Mouse (Mus musculus): ENCODE results near the gene Prss36. TPM values are rescaled to one million over a fixed set of nuclear protein-coding genes. Genes with fewer than 3 reads are reported as not detected.
"Not testable (repeated sequence)": the region's sequence is repeated elsewhere in the genome, so short reads cannot be mapped to it uniquely, and the experiment has no call there.

The Prss36 gene
- polyA plus RNA-seq, 1 experiment from 2014 or later = 11.0 TPM

GRCm38 (mm10) chr7:127907939-127908338 lies 38.6 kb downstream of the Prss36 start:
- ATAC-seq (replicated peaks; ENCODE audit: insufficient number of reproducible peaks, low FRiP score, low TSS enrichment, low read depth) = no peak
- no peak overlapping the region for H3K4me2 ChIP-seq (ENCODE audit: low read depth, low read length)
- H3K27ac ChIP-seq (replicated peaks; ENCODE audit: low read depth, low read length) = no peak overlapping the region
- no peak overlapping the region for H3K4me3 ChIP-seq (ENCODE audit: low read depth, low read length)
- no peaks in the 10 kb centered on the region for H3K9me3 ChIP-seq (replicated peaks; ENCODE audit: control insufficient read depth, low read length)
- no peaks in the 10 kb centered on the region for H3K4me1 ChIP-seq (ENCODE audit: control insufficient read depth, insufficient read depth, low read length)
- no peak overlapping the region for H3K9ac ChIP-seq (replicated peaks; ENCODE audit: low read length)
- H3K36me3 ChIP-seq (replicated peaks; ENCODE audit: control insufficient read depth, insufficient read depth, low read depth, low read length) = peaks cover 13% of the 10 kb centered on the region
- H3K27me3 ChIP-seq (ENCODE audit: control insufficient read depth, insufficient read depth, low read length) = no peaks in the 10 kb centered on the region
- 94% methylated on average over 12 of the region's 12 CpGs for WGBS
- no peak for DNase-seq (ENCODE audit: low spot score)

GRCm38 (mm10) chr7:127903971-127904796 lies 42.3 kb downstream of the Prss36 start, which contains the start of gene Bckdk:
Gene Bckdk, plus strand, starts transcription at chr7:127904082.
- H3K36me3 ChIP-seq (replicated peaks; ENCODE audit: control insufficient read depth, insufficient read depth, low read depth, low read length) = peaks cover 13% of the 10 kb centered on the region
- H3K9ac ChIP-seq (replicated peaks; ENCODE audit: low read length) = peak within 1 kb of the TSS; percentile 81
- H3K4me1 ChIP-seq (ENCODE audit: control insufficient read depth, insufficient read depth, low read length) = no peaks in the 10 kb centered on the region
- WGBS = 8% methylated on average over 38 of the region's 38 CpGs
- DNase-seq (ENCODE audit: low spot score) (peak; percentile 89), ATAC-seq (replicated peaks; ENCODE audit: insufficient number of reproducible peaks, low FRiP score, low TSS enrichment, low read depth) (peak; percentile 86)
- peak within 1 kb of the TSS; percentile 81 for H3K4me2 ChIP-seq (ENCODE audit: low read depth, low read length)
- H3K27me3 ChIP-seq (ENCODE audit: control insufficient read depth, insufficient read depth, low read length) = no peaks in the 10 kb centered on the region
- H3K9me3 ChIP-seq (replicated peaks; ENCODE audit: control insufficient read depth, low read length) = no peaks in the 10 kb centered on the region
- peak within 1 kb of the TSS; percentile 59 for H3K4me3 ChIP-seq (ENCODE audit: low read depth, low read length)
- peak within 1 kb of the TSS; percentile 31 for H3K27ac ChIP-seq (replicated peaks; ENCODE audit: low read depth, low read length)

DNA sequence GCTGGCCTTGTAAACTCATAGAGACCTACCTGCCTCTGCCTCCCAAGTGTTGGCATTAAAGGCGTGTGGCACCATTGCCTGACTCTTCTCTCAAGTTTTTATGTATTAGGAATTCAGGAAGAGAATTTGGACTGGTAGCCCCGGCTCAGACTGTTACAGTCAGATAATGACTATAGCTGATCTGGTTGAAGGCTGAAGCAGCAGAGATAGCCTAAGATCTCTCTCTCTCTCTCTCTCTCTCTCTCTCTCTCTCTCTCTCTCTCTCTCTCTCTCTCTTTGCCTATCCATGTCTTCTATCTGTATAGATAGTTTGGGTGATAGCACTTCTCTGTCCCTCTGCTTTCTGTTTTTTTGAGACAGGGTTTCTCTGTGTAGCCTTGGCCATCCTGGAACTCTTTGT lies 44.8 kb downstream of the Prss36 start:
- no peak for ATAC-seq (replicated peaks; ENCODE audit: insufficient number of reproducible peaks, low FRiP score, low TSS enrichment, low read depth)
- Histone ChIP-seq H3K4me3 (ENCODE audit: low read depth, low read length) (no peak overlapping the region), H3K36me3 (replicated peaks; ENCODE audit: control insufficient read depth, insufficient read depth, low read depth, low read length) (no peaks in the 10 kb centered on the region; the same call in 1 of the 2 replicates), H3K4me2 (ENCODE audit: low read depth, low read length) (no peak overlapping the region), H3K4me1 (ENCODE audit: control insufficient read depth, insufficient read depth, low read length) (no peaks in the 10 kb centered on the region), H3K27me3 (ENCODE audit: control insufficient read depth, insufficient read depth, low read length) (no peaks in the 10 kb centered on the region), H3K9ac (replicated peaks; ENCODE audit: low read length) (no peak overlapping the region), H3K27ac (replicated peaks; ENCODE audit: low read depth, low read length) (no peak overlapping the region), H3K9me3 (replicated peaks; ENCODE audit: control insufficient read depth, low read length) (no peaks in the 10 kb centered on the region)
- WGBS = 78% methylated on average over 2 of the region's 2 CpGs
- DNase-seq (ENCODE audit: low spot score) = no peak

- no peak for ATAC-seq (replicated peaks; ENCODE audit: insufficient number of reproducible peaks, low FRiP score, low TSS enrichment, low read depth)
- Histone ChIP-seq H3K9me3 (replicated peaks; ENCODE audit: control insufficient read depth, low read length) (no peaks in the 10 kb centered on the region), H3K9ac (replicated peaks; ENCODE audit: low read length) (no peak overlapping the region), H3K27me3 (ENCODE audit: control insufficient read depth, insufficient read depth, low read length) (no peaks in the 10 kb centered on the region), H3K4me1 (ENCODE audit: control insufficient read depth, insufficient read depth, low read length) (no peaks in the 10 kb centered on the region), H3K4me2 (ENCODE audit: low read depth, low read length) (no peak overlapping the region), H3K36me3 (replicated peaks; ENCODE audit: control insufficient read depth, insufficient read depth, low read depth, low read length) (no peaks in the 10 kb centered on the region), H3K4me3 (ENCODE audit: low read depth, low read length) (no peak overlapping the region), H3K27ac (replicated peaks; ENCODE audit: low read depth, low read length) (no peak overlapping the region)
- 49% methylated on average over 7 of the region's 7 CpGs for WGBS
- DNase-seq (ENCODE audit: low spot score) = no peak
These were observed 46.5 kb downstream of the Prss36 start for GRCm38 (mm10) chr7:127899997-127900396.

GRCm38 (mm10) chr7:127898179-127898956 lies 48.2 kb downstream of the Prss36 start:
- DNase-seq (ENCODE audit: low spot score) (no peak), ATAC-seq (replicated peaks; ENCODE audit: insufficient number of reproducible peaks, low FRiP score, low TSS enrichment, low read depth) (no peak)
- H3K4me1 ChIP-seq (ENCODE audit: control insufficient read depth, insufficient read depth, low read length) = no peaks in the 10 kb centered on the region
- no peaks in the 10 kb centered on the region for H3K36me3 ChIP-seq (replicated peaks; ENCODE audit: control insufficient read depth, insufficient read depth, low read depth, low read length)
- 40% methylated on average over 10 of the region's 10 CpGs for WGBS
- no peak overlapping the region for H3K4me3 ChIP-seq (ENCODE audit: low read depth, low read length)
- no peak overlapping the region for H3K9ac ChIP-seq (replicated peaks; ENCODE audit: low read length)
- no peak overlapping the region for H3K27ac ChIP-seq (replicated peaks; ENCODE audit: low read depth, low read length)
- no peaks in the 10 kb centered on the region for H3K9me3 ChIP-seq (replicated peaks; ENCODE audit: control insufficient read depth, low read length)
- H3K4me2 ChIP-seq (ENCODE audit: low read depth, low read length) = no peak overlapping the region
- no peaks in the 10 kb centered on the region for H3K27me3 ChIP-seq (ENCODE audit: control insufficient read depth, insufficient read depth, low read length)

GRCm38 (mm10) chr7:127897542-127897941 lies 49.0 kb downstream of the Prss36 start:
- H3K4me1 ChIP-seq (ENCODE audit: control insufficient read depth, insufficient read depth, low read length) = no peaks in the 10 kb centered on the region
- H3K9ac ChIP-seq (replicated peaks; ENCODE audit: low read length) = no peak overlapping the region
- no peak overlapping the region for H3K4me2 ChIP-seq (ENCODE audit: low read depth, low read length)
- no peaks in the 10 kb centered on the region for H3K36me3 ChIP-seq (replicated peaks; ENCODE audit: control insufficient read depth, insufficient read depth, low read depth, low read length)
- H3K27me3 ChIP-seq (ENCODE audit: control insufficient read depth, insufficient read depth, low read length) = no peaks in the 10 kb centered on the region
- no peak overlapping the region for H3K27ac ChIP-seq (replicated peaks; ENCODE audit: low read depth, low read length)
- no peaks in the 10 kb centered on the region for H3K9me3 ChIP-seq (replicated peaks; ENCODE audit: control insufficient read depth, low read length)
- H3K4me3 ChIP-seq (ENCODE audit: low read depth, low read length) = no peak overlapping the region
- DNase-seq (ENCODE audit: low spot score) (no peak), ATAC-seq (replicated peaks; ENCODE audit: insufficient number of reproducible peaks, low FRiP score, low TSS enrichment, low read depth) (no peak)
- WGBS = 89% methylated on average over 7 of the region's 7 CpGs

DNA sequence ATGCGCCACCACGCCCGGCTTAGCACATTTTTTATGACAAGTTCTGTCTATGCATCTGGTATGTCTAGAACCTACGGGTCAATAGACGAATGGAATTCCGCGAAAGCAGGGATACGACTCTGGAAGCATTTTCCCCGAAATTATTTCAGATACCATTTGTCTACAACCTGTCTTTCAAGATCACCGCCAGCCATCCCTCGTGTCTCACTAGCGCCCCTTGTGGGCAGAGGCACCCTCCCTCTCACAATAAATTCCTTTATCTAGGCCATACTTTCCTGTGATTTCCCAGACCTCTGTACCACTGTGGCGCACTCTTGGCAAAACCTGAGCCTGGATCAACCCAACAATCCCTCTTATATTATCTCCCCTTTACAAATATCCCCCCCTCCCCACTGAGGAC lies 50.1 kb downstream of the Prss36 start:
- no peaks in the 10 kb centered on the region for H3K4me1 ChIP-seq (ENCODE audit: control insufficient read depth, insufficient read depth, low read length)
- H3K9me3 ChIP-seq (replicated peaks; ENCODE audit: control insufficient read depth, low read length) = no peaks in the 10 kb centered on the region
- H3K4me2 ChIP-seq (ENCODE audit: low read depth, low read length) = no peak overlapping the region
- ATAC-seq (replicated peaks; ENCODE audit: insufficient number of reproducible peaks, low FRiP score, low TSS enrichment, low read depth) (no peak), DNase-seq (ENCODE audit: low spot score) (peak; percentile 61)
- no peak overlapping the region for H3K27ac ChIP-seq (replicated peaks; ENCODE audit: low read depth, low read length)
- H3K27me3 ChIP-seq (ENCODE audit: control insufficient read depth, insufficient read depth, low read length) = no peaks in the 10 kb centered on the region
- H3K4me3 ChIP-seq (ENCODE audit: low read depth, low read length) = no peak overlapping the region
- 57% methylated on average over 13 of the region's 13 CpGs for WGBS
- no peaks in the 10 kb centered on the region for H3K36me3 ChIP-seq (replicated peaks; ENCODE audit: control insufficient read depth, insufficient read depth, low read depth, low read length)
- no peak overlapping the region for H3K9ac ChIP-seq (replicated peaks; ENCODE audit: low read length)

DNA sequence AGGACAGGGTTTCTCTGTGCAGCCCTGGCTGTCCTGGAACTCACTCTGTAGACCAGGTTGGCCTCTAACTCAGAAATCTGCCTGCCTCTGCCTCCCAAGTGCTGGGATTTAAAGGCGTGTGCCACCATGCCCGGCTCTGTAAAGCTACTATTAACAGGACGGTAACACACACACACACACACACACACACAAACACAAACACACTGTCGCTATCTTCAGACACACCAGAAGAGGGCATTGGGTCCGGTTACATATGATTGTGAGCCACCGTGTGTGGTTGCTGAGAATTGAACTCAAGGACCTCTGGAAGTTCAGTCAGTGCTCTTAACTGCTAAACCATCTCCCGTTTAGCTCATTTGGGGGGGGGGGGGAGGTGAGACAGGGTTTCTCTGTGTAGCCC lies 50.6 kb downstream of the Prss36 start:
- not testable (repeated sequence) for DNase-seq (ENCODE audit: low spot score); H3K27me3 ChIP-seq (ENCODE audit: control insufficient read depth, insufficient read depth, low read length); ATAC-seq (replicated peaks; ENCODE audit: insufficient number of reproducible peaks, low FRiP score, low TSS enrichment, low read depth); H3K9ac ChIP-seq (replicated peaks; ENCODE audit: low read length); H3K4me2 ChIP-seq (ENCODE audit: low read depth, low read length); H3K36me3 ChIP-seq (replicated peaks; ENCODE audit: control insufficient read depth, insufficient read depth, low read depth, low read length); H3K4me1 ChIP-seq (ENCODE audit: control insufficient read depth, insufficient read depth, low read length); H3K9me3 ChIP-seq (replicated peaks; ENCODE audit: control insufficient read depth, low read length); H3K27ac ChIP-seq (replicated peaks; ENCODE audit: low read depth, low read length)
- WGBS = 70% methylated on average over 7 of the region's 7 CpGs
- peak overlapping the region; percentile 56; the same call in 1 of the 2 replicates for H3K4me3 ChIP-seq (ENCODE audit: low read depth, low read length)

All from embryonic facial prominence, embryonic 11.5 days (tissue).